Mouse (Mus musculus) thymus, adult 2 months (tissue): ENCODE measurements around the gene Mrpl51.

Experiments used
- CTCF ChIP-seq: fragments of 200-500 bp; IDR thresholded peaks from 2 replicates; pipeline ENCODE4 v1.5.1; 2012; ENCODE audit warnings: mild to moderate bottlenecking, control low read depth, low read length, moderate library complexity, borderline replicate concordance; ENCODE audit not compliant: control insufficient read depth, poor library complexity, insufficient read depth; ENCODE audit errors: extremely low read depth
- POLR2A ChIP-seq: fragments of 200-500 bp; IDR thresholded peaks from 2 replicates; pipeline ENCODE4 v1.6.1; 2012; ENCODE audit warnings: mild to moderate bottlenecking, low read length, control low read depth, moderate library complexity; ENCODE audit not compliant: control insufficient read depth, poor library complexity, insufficient read depth; ENCODE audit errors: extremely low read depth

GRCm38 (mm10) chr6:125241566-125241965, 50.0 kb downstream of the Mrpl51 start:
- no peak for TF ChIP-seq POLR2A
- no peak for TF ChIP-seq CTCF
